Mouse (Mus musculus) embryonic facial prominence, embryonic 14.5 days (tissue): ENCODE results near the gene Cbl. TPM values are rescaled to one million over a fixed set of nuclear protein-coding genes. Genes with fewer than 3 reads are reported as not detected.

ENCODE experiments used
- ATAC-seq: fragments of 200-750 bp; cut with Nextera tagmentation; 2 replicates; pipeline ENCODE4 v1.8.0; 2017; ENCODE audit warnings: low read depth, moderate number of reproducible peaks, moderate TSS enrichment
- DNase-seq: peaks from one replicate; pipeline ENCODE4 v3.0.0-alpha.2; 2015; ENCODE audit warnings: low spot score
- H3K27ac ChIP-seq: fragments of 300-500 bp; sonication (generic); replicated peaks from 2 replicates; pipeline ENCODE4 v1.5.1; 2014; ENCODE audit warnings: low read depth, mild to moderate bottlenecking, low read length, moderate library complexity
- H3K27me3 ChIP-seq: fragments of 300-500 bp; sonication (generic); replicated peaks from 2 replicates; pipeline ENCODE4 v1.6.1; 2014; ENCODE audit warnings: low read length; ENCODE audit not compliant: control insufficient read depth, insufficient read depth
- H3K36me3 ChIP-seq: fragments of 300-500 bp; sonication (generic); 2 replicates; pipeline ENCODE4 v1.6.1; 2014; ENCODE audit warnings: low read length, mixed read lengths; ENCODE audit not compliant: control insufficient read depth, insufficient read depth
- H3K4me1 ChIP-seq: fragments of 300-500 bp; sonication (generic); 2 replicates; pipeline ENCODE4 v1.6.1; 2014; ENCODE audit warnings: antibody characterized with exemption, low read length; ENCODE audit not compliant: control insufficient read depth, insufficient read depth
- H3K4me2 ChIP-seq: fragments of 300-500 bp; sonication (generic); 2 replicates; pipeline ENCODE4 v1.6.1; 2014; ENCODE audit warnings: low read depth, mild to moderate bottlenecking, low read length, moderate library complexity, mixed read lengths
- H3K4me3 ChIP-seq: fragments of 300-500 bp; sonication (generic); 2 replicates; pipeline ENCODE4 v1.5.1; 2014; ENCODE audit warnings: low read depth, mild to moderate bottlenecking, low read length
- H3K9ac ChIP-seq: fragments of 300-500 bp; sonication (generic); 2 replicates; pipeline ENCODE4 v1.6.1; 2014; ENCODE audit warnings: low read depth, mild to moderate bottlenecking, low read length, moderate library complexity, mixed read lengths
- H3K9me3 ChIP-seq: fragments of 300-500 bp; sonication (generic); 2 replicates; pipeline ENCODE4 v1.6.1; 2016; ENCODE audit warnings: low read length; ENCODE audit not compliant: control insufficient read depth
- WGBS: fragments of 180-500 bp; shearing (Covaris S2); extraction: QIAGEN DNeasy Blood & Tissue Kit; methylation state at CpG from one replicate; pipeline ENCODE4 v1.1.7; 2014; 5-methylcytosine and 5-hydroxymethylcytosine counted together
- polyA plus RNA-seq: library from polyadenylated mRNA; unstranded; fragments of >200 nt; fragmentation: Nextera tagmentation; extraction: Ambion mirVana; gene quantifications from 2 replicates; pipeline ENCODE4 v1.2.1, GENCODE M21; 2014

Gene Cbl
- polyA plus RNA-seq, 1 experiment from 2014 or later: 15.3 TPM

DNA sequence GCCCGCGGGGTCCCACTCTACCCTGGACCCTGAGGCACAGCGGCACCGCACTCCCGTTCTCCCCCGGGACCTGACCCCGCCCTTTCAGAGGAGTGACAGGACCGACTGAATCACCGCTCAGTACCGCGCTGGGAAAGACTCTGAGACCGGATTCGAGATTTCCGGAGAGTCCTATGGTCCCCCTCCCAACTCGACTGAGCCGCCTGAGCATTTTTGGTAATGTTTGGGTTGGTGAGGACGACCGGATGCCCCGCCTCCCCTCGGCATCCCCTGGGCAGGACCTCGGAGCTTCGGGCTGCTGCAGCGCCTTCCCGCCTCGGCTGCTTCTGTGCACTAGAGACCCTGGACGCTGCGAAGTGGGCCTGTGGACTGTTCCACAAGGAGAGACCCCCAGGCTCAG, 103.8 kb downstream of the Cbl start:
- DNase-seq (peak; percentile 86), ATAC-seq (peak; percentile 42)
- Histone ChIP-seq H3K36me3 (no peaks in the 10 kb centered on the region), H3K4me1 (peaks cover 31% of the 10 kb centered on the region; the same call in 1 of the 2 replicates), H3K27me3 (peaks cover 8% of the 10 kb centered on the region; the same call in 1 of the 2 replicates), H3K9me3 (no peaks in the 10 kb centered on the region), H3K4me2 (peak overlapping the region; percentile 71), H3K4me3 (peak overlapping the region; percentile 36), H3K27ac (peak overlapping the region; percentile 66), H3K9ac (peak overlapping the region; percentile 63)
- WGBS: under 1% methylated on average over 26 of the region's 27 CpGs

DNA sequence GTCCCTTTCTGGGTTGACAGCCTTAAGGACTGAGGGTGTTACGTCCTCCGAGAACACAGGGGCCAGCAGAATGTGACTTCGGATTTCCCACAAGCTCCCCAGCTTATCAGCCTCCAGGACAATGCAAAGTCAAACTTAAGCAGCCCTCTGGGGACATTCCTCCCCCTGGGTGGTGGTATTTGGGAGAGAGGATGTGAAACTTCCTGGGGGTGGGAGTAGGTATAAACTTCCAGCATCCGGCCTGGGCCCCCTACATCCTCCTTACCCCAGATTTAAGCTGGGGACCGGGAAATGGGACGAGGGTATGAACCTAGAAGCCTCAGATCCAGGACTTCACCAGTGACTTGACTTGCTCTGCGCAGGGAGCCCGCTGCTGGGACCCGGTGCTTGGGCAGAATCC, 104.2 kb downstream of the Cbl start:
- no peaks in the 10 kb centered on the region for H3K9me3 ChIP-seq
- ATAC-seq: no peak
- peak overlapping the region; percentile 36 for H3K4me3 ChIP-seq
- peaks cover 31% of the 10 kb centered on the region; the same call in 1 of the 2 replicates for H3K4me1 ChIP-seq
- peak overlapping the region; percentile 63 for H3K9ac ChIP-seq
- peaks cover 8% of the 10 kb centered on the region; the same call in 1 of the 2 replicates for H3K27me3 ChIP-seq
- H3K36me3 ChIP-seq: no peaks in the 10 kb centered on the region
- peak overlapping the region; percentile 66 for H3K27ac ChIP-seq
- no peak for DNase-seq
- H3K4me2 ChIP-seq: peak overlapping the region; percentile 71
- WGBS: 7% methylated on average over 6 of the region's 9 CpGs

DNA sequence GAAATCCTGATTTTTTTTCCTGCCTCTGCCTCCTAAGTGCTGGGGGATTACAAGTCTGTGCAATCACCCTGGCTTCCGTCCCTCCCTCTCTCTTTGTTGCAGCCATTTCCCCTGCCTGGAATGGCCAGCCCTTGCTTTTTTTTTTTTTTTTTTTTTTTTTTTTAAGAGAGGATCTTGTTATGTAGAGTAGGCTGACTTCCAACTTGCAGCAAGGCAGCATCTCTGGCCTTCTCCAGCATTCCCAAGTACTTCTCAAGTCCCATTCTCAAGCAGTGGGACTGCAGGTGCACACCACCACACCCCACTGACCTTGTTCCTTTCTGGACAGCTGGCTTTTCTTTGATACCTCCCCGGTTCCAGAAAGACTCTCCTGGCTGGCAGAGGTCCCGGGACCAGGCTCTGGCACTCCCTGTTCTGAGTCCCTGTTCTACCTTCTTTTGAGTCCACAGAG, 106.5 kb downstream of the Cbl start:
- H3K4me3 ChIP-seq: no peak overlapping the region
- no peaks in the 10 kb centered on the region for H3K36me3 ChIP-seq
- WGBS: 60% methylated on average over 3 of the region's 3 CpGs
- H3K9me3 ChIP-seq: no peaks in the 10 kb centered on the region
- no peak overlapping the region for H3K27ac ChIP-seq
- ATAC-seq: no peak
- no peak overlapping the region for H3K4me2 ChIP-seq
- H3K27me3 ChIP-seq: no peaks in the 10 kb centered on the region; the same call in 1 of the 2 replicates
- H3K4me1 ChIP-seq: peaks cover 19% of the 10 kb centered on the region; the same call in 1 of the 2 replicates
- DNase-seq: no peak
- no peak overlapping the region for H3K9ac ChIP-seq

DNA sequence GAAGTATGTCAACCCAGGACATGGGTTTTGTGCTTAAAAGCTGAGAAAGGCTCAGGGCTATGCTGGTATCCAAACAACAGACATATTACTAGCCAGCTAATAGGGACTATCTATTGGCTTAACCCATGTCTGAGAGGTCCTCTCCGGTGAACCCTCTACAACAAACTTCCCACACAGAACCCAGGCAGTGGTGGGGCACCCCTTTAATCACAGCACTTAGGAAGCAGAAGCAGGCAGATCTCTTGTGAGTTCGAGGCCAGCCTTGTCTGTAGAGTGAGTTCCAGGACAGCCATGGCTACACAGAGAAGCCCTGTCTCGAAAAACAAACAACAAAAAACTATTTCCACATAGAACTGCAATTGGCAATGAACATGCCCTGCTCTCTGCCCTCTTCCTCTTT, 107.1 kb downstream of the Cbl start:
- H3K4me2 ChIP-seq: no peak overlapping the region
- 86% methylated on average over 3 of the region's 3 CpGs for WGBS
- H3K27ac ChIP-seq: no peak overlapping the region
- H3K36me3 ChIP-seq: no peaks in the 10 kb centered on the region
- H3K4me1 ChIP-seq: peaks cover 19% of the 10 kb centered on the region; the same call in 1 of the 2 replicates
- H3K9me3 ChIP-seq: no peaks in the 10 kb centered on the region
- no peak for DNase-seq
- no peaks in the 10 kb centered on the region for H3K27me3 ChIP-seq
- no peak for ATAC-seq
- no peak overlapping the region for H3K9ac ChIP-seq
- no peak overlapping the region for H3K4me3 ChIP-seq

DNA sequence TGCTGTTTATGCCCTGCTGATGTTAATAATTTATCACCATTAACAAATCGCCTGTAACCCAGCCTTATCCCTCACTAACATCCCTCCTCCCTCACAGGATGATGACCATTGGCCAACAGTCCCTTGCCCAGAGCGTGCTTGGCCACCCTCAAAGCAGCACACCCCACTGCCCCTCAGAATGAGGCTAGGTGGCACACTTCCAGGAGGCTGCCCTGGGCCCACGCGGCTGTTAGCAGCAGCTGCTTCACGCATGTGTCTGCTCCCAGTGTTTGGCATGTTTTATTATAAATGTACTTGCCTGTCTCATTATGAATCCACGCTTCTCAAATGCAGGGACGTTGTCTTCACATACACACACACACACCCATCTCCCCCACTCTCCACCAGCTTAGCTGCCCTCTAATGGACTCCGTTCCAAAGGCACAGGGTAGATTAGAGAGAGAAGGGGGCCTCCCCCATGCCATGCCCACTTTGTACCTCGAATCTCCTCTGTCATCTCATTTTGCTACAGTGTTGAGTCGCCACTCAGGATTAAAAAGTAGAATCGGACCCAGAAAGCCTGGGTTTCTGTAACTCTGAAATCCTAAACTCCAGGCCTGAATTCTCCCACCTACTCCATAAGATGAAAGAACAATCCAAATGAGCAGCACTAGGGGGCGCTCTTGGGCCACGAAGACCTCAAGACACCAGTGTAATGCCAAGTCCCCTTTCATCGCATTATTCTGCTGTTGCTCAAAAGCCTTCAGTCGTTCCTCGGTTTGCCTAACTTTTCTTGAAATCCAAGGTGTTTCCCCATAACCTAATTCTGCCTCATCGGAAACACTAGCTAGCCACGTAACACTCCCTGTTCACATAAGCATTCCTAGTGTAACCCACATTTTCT, 108.1 kb downstream of the Cbl start:
- Histone ChIP-seq H3K27me3 (no peaks in the 10 kb centered on the region), H3K27ac (peak overlapping the region; percentile 50), H3K9me3 (no peaks in the 10 kb centered on the region), H3K9ac (0 out of 2 replicates have a peak overlapping the region, but pooled peaks have one; percentile 21), H3K4me1 (peaks cover 17% of the 10 kb centered on the region; the same call in 1 of the 2 replicates), H3K36me3 (no peaks in the 10 kb centered on the region), H3K4me3 (no peak overlapping the region), H3K4me2 (peak overlapping the region; percentile 47)
- WGBS: 30% methylated on average over 18 of the region's 18 CpGs
- ATAC-seq (0 out of 2 replicates have a peak, but pooled peaks have one; percentile 56), DNase-seq (peak; percentile 94)

DNA sequence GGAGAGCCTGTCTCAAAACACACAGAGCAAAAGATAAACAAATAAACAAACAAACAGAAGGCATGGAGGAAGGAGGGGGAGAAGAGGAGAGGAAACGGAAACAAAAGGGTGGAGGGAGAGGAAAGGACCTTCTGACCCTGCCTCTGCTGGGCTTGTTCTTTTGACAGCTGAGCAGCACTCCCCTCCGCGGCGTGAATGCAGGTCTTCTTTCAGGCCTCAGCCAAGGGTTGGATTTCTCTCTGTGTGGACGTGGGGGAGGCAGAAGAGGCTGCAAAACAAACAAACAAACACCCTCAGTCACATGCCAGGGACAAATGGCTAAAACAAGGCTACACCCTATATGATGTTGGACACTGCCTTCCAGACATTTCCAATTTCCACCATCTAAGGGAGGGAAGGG, 108.8 kb downstream of the Cbl start:
- Histone ChIP-seq H3K9ac (no peak overlapping the region), H3K4me1 (peaks cover 9% of the 10 kb centered on the region; the same call in 1 of the 2 replicates), H3K9me3 (no peaks in the 10 kb centered on the region), H3K4me2 (no peak overlapping the region), H3K36me3 (no peaks in the 10 kb centered on the region), H3K4me3 (no peak overlapping the region), H3K27ac (no peak overlapping the region), H3K27me3 (no peaks in the 10 kb centered on the region)
- ATAC-seq: no peak
- no peak for DNase-seq
- WGBS: 37% methylated on average over 5 of the region's 5 CpGs

DNA sequence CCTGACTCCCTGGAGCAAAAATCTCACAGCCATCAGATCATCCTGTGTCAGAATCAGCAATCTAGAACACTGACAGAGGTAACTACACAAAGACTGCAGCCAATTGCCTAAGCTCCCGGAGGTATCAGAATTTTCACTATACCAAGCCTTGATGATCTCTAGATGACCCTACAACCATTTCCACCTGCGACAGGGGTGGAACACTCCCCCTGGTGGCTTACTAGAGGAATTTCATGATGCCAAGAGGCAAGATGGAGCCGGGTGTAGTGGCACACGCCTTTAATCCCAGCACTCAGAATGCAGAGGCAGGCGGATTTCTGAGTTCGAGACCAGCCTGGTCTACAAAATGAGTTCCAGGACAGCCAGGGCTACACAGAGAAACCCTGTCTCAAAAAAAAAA, 109.5 kb downstream of the Cbl start:
- H3K4me3 ChIP-seq: no peak overlapping the region
- H3K4me1 ChIP-seq: peaks cover 5% of the 10 kb centered on the region; the same call in 1 of the 2 replicates
- 68% methylated on average over 6 of the region's 6 CpGs for WGBS
- H3K4me2 ChIP-seq: no peak overlapping the region
- no peaks in the 10 kb centered on the region for H3K27me3 ChIP-seq
- no peaks in the 10 kb centered on the region for H3K9me3 ChIP-seq
- no peak for DNase-seq
- H3K27ac ChIP-seq: no peak overlapping the region
- no peaks in the 10 kb centered on the region for H3K36me3 ChIP-seq
- ATAC-seq: no peak
- no peak overlapping the region for H3K9ac ChIP-seq

DNA sequence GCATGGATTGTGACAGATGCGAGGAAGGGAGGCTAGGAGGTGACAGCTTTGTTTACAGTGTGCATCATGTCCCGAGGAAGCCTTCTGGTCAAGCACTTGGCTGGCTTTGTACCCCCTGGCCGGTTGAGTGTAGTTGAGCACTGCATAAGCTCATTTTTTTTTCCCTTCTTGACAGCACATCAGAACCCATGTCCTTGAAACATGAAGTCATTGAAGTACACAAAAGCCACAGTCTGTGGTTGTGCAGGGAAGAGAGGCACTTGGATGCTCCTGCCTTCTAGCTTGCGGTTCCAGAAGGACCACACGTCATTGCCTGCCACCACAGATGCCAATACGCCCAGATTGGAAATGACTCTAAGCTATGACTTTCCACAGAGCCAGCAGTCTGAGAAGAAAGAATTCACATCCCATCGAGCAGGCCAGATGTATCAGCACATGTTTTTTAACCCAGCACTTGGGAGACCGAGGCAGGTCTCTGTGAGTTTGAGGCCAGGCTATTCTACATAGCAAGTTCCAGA, 113.8 kb downstream of the Cbl start:
- no peaks in the 10 kb centered on the region for H3K4me1 ChIP-seq
- no peak for DNase-seq
- H3K4me2 ChIP-seq: no peak overlapping the region
- H3K9ac ChIP-seq: no peak overlapping the region
- no peak for ATAC-seq
- WGBS: 82% methylated on average over 8 of the region's 8 CpGs
- no peaks in the 10 kb centered on the region for H3K9me3 ChIP-seq
- H3K36me3 ChIP-seq: no peaks in the 10 kb centered on the region
- H3K27ac ChIP-seq: no peak overlapping the region
- H3K4me3 ChIP-seq: no peak overlapping the region
- H3K27me3 ChIP-seq: no peaks in the 10 kb centered on the region
